Mouse (Mus musculus) thymus, adult 2 months (tissue): ENCODE measurements around the gene Kazald1. TPM values are rescaled to one million over a fixed set of nuclear protein-coding genes. Genes with fewer than 3 reads are reported as not detected.
A peak's percentile ranks its signal among the peaks of the same experiment; 100 is the strongest.

ENCODE experiments used
- DNase-seq: peaks from one replicate; pipeline ENCODE4 v3.0.0; 2021
- H3K27ac ChIP-seq: fragments of 200-500 bp; 2 replicates; pipeline ENCODE4 v1.5.1; 2012; ENCODE audit warnings: low read length, control low read depth; ENCODE audit not compliant: control insufficient read depth, insufficient read depth
- H3K27me3 ChIP-seq: fragments of 200-500 bp; 2 replicates; pipeline ENCODE4 v1.6.1; 2012; ENCODE audit warnings: mild to moderate bottlenecking, low read length, moderate library complexity, mixed read lengths; ENCODE audit not compliant: control insufficient read depth, insufficient read depth
- H3K36me3 ChIP-seq: fragments of 200-500 bp; 2 replicates; pipeline ENCODE4 v1.6.1; 2012; ENCODE audit warnings: mild to moderate bottlenecking, low read length, moderate library complexity; ENCODE audit not compliant: control insufficient read depth, insufficient read depth
- H3K4me1 ChIP-seq: fragments of 200-500 bp; replicated peaks from 2 replicates; pipeline ENCODE4 v1.6.1; 2012; ENCODE audit warnings: low read length; ENCODE audit not compliant: control insufficient read depth, insufficient read depth
- H3K4me3 ChIP-seq: fragments of 200-500 bp; 2 replicates; pipeline ENCODE4 v1.5.1; 2012; ENCODE audit warnings: mild to moderate bottlenecking, low read length, control low read depth, moderate library complexity; ENCODE audit not compliant: control insufficient read depth, insufficient read depth
- CTCF ChIP-seq: fragments of 200-500 bp; IDR thresholded peaks from 2 replicates; pipeline ENCODE4 v1.5.1; 2012; ENCODE audit warnings: mild to moderate bottlenecking, control low read depth, low read length, moderate library complexity, borderline replicate concordance; ENCODE audit not compliant: control insufficient read depth, poor library complexity, insufficient read depth; ENCODE audit errors: extremely low read depth
- POLR2A ChIP-seq: fragments of 200-500 bp; IDR thresholded peaks from 2 replicates; pipeline ENCODE4 v1.6.1; 2012; ENCODE audit warnings: mild to moderate bottlenecking, low read length, control low read depth, moderate library complexity; ENCODE audit not compliant: control insufficient read depth, poor library complexity, insufficient read depth; ENCODE audit errors: extremely low read depth
- WGBS: fragments of 180-500 bp; shearing (Covaris S2); methylation state at CpG from one replicate; pipeline ENCODE4 v1.1.7; 2018; 5-methylcytosine and 5-hydroxymethylcytosine counted together
- polyA plus RNA-seq: library from polyadenylated mRNA; depleted of rRNA; stranded (reverse); fragments of >200 nt; gene quantifications from 2 replicates; pipeline ENCODE4 v1.2.3, GENCODE M21; 2012

Gene Kazald1
- polyA plus RNA-seq, 1 experiment = 7.9 TPM

DNA sequence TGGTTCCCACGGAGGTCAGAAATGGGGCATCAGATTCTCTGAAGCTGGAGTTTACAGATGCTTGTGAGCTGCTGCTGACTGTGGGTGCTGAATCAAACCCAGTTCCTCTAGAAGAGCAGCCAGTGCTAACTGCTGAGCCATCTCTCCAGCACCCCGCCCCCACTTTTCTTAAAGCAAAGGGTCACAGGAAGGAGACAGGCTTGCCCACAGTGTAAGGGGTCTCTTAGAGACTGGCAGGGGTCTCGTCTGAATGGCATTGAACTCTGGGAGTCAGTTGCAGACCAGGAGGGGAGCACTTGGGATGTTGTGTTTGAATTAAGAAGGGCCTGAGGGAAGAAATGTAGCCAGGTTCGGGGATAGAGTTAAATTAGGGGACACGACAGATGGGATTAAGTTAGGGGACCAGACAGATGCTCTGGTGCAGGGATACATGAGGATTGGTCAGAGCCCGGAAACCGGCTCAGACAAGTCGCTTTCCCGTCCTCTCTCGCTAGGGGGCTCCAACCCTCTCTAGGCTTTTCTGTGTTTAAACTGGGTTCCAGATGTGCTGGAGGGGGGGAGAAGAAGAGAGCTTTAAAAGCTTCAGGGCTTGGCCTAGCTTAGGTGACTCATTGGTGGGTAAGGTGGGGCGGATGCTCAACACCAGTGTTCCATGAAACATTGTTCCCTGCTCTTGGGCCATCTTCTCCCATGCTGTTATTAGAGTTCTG, 7.0 kb downstream of the Kazald1 start:
- H3K36me3 ChIP-seq = no peaks in the 10 kb centered on the region
- H3K4me3 ChIP-seq = no peak overlapping the region
- 24% methylated on average over 11 of the region's 11 CpGs for WGBS
- peak; percentile 71 for DNase-seq
- TF ChIP-seq POLR2A (no peak), CTCF (no peak)
- peaks cover 22% of the 10 kb centered on the region for H3K4me1 ChIP-seq
- H3K27me3 ChIP-seq = peaks cover 31% of the 10 kb centered on the region
- H3K27ac ChIP-seq = no peak overlapping the region

DNA sequence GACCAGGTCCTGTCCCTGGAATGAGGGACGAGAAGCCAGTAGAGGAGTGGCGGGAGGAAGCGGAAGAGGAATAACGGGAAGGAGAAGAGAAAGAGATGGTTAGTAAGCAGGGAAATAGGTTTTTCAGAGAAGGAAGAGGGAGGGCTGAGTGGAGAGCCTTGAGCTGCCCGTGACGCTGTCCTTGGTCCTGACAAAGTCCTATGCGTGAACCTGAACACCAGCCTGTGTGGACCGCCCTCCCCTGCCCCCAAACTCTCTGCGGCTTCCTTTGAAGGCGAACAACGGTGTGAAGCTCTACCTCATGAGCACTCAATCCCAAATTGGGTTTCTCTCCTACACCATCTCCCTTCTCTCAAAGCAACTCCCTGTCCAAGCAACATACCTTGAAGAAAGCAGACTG, 22.8 kb downstream of the Kazald1 start:
- no peaks in the 10 kb centered on the region for H3K36me3 ChIP-seq
- WGBS = 17% methylated on average over 11 of the region's 11 CpGs
- peak; percentile 49 for DNase-seq
- H3K4me1 ChIP-seq = no peaks in the 10 kb centered on the region
- no peak for TF ChIP-seq POLR2A
- TF ChIP-seq CTCF = no peak
- no peak overlapping the region for H3K27ac ChIP-seq
- no peaks in the 10 kb centered on the region for H3K27me3 ChIP-seq
- H3K4me3 ChIP-seq = no peak overlapping the region

- H3K36me3 ChIP-seq = no peaks in the 10 kb centered on the region
- H3K27ac ChIP-seq = no peak overlapping the region
- H3K27me3 ChIP-seq = no peaks in the 10 kb centered on the region; the same call in 1 of the 2 replicates
- no peak overlapping the region for H3K4me3 ChIP-seq
- H3K4me1 ChIP-seq = no peaks in the 10 kb centered on the region
- WGBS = 70% methylated on average over 8 of the region's 8 CpGs
- TF ChIP-seq POLR2A (no peak), CTCF (no peak)
- no peak for DNase-seq
Observed at GRCm38 (mm10) chr19:45100486-45101270, 25.6 kb downstream of the Kazald1 start.

DNA sequence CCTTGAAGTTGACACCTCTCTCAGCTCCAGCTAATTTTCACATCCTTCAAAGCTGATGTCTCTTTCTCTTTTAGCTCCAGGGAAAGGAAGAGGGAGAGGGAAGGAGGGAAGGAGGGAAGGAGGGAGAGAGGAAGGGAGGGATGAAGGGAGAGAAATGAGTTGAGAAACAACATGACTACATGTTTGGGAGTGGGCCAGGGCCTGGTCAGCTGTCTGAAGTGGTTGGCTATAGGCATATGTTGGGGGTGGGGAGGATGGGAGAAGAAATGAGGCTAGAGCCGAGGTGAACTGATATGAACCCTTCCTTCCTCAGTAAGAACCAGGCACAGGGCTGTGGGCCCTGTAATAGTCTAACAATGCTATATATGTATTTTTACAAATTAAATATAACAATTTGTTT, 30.6 kb downstream of the Kazald1 start:
- no peaks in the 10 kb centered on the region; the same call in 1 of the 2 replicates for H3K27me3 ChIP-seq
- no peak for DNase-seq
- WGBS = 45% methylated on average over 1 of the region's 1 CpGs

GRCm38 (mm10) chr19:45106689-45107088, 31.6 kb downstream of the Kazald1 start:
- 73% methylated on average over 6 of the region's 6 CpGs for WGBS
- no peaks in the 10 kb centered on the region; the same call in 1 of the 2 replicates for H3K27me3 ChIP-seq
- DNase-seq = no peak
- H3K4me1 ChIP-seq = no peaks in the 10 kb centered on the region
- no peak overlapping the region for H3K27ac ChIP-seq
- TF ChIP-seq CTCF (no peak), POLR2A (no peak)
- H3K36me3 ChIP-seq = no peaks in the 10 kb centered on the region
- H3K4me3 ChIP-seq = no peak overlapping the region

More for the DNA sequence above, 30.6 kb downstream of the Kazald1 start:
- no peaks in the 10 kb centered on the region for H3K36me3 ChIP-seq
- TF ChIP-seq POLR2A = no peak
- no peak overlapping the region for H3K4me3 ChIP-seq
- H3K4me1 ChIP-seq = no peaks in the 10 kb centered on the region
- no peak overlapping the region for H3K27ac ChIP-seq

- Histone ChIP-seq H3K36me3 (no peaks in the 10 kb centered on the region), H3K4me1 (no peaks in the 10 kb centered on the region), H3K27me3 (no peaks in the 10 kb centered on the region), H3K4me3 (no peak overlapping the region), H3K27ac (no peak overlapping the region)
- 25% methylated on average over 8 of the region's 8 CpGs for WGBS
- DNase-seq = no peak
- no peak for TF ChIP-seq POLR2A
- no peak for TF ChIP-seq CTCF
Observed at GRCm38 (mm10) chr19:45110681-45111080, 35.6 kb downstream of the Kazald1 start.
